Mouse (Mus musculus): Measurements from ENCODE around the gene Gsg1. TPM values are rescaled to one million over a fixed set of nuclear protein-coding genes. Genes with fewer than 3 reads are reported as not detected.
A peak's percentile ranks its signal among the peaks of the same experiment; 100 is the strongest.

The Gsg1 gene
- polyA plus RNA-seq, 1 experiment from 2014 or later, result 0.32 TPM

GRCm38 (mm10) chr6:135228465-135228941 is 25.6 kb downstream of the Gsg1 start:
- Histone ChIP-seq H3K36me3 (ENCODE audit: control insufficient read depth, insufficient read depth) (peaks cover 20% of the 10 kb centered on the region), H3K4me2 (ENCODE audit: low read length) (no peak overlapping the region), H3K9me3 (ENCODE audit: control insufficient read depth, low read length) (no peaks in the 10 kb centered on the region), H3K4me1 (replicated peaks; ENCODE audit: control insufficient read depth, insufficient read depth, low read length) (peaks cover 5% of the 10 kb centered on the region), H3K27me3 (replicated peaks; ENCODE audit: control insufficient read depth, insufficient read depth, low read length) (no peaks in the 10 kb centered on the region), H3K27ac (ENCODE audit: low read length) (no peak overlapping the region), H3K9ac (replicated peaks; ENCODE audit: low read depth, low read length) (no peak overlapping the region), H3K4me3 (replicated peaks; ENCODE audit: low read length) (no peak overlapping the region)
- 44% methylated on average over 10 of the region's 10 CpGs for WGBS
- no peak for ATAC-seq

GRCm38 (mm10) chr6:135223786-135224416 is 30.2 kb downstream of the Gsg1 start:
- WGBS, result 67% methylated on average over 6 of the region's 6 CpGs
- peaks cover 8% of the 10 kb centered on the region for H3K4me1 ChIP-seq (replicated peaks; ENCODE audit: control insufficient read depth, insufficient read depth, low read length)
- no peaks in the 10 kb centered on the region for H3K27me3 ChIP-seq (replicated peaks; ENCODE audit: control insufficient read depth, insufficient read depth, low read length)
- H3K4me3 ChIP-seq (replicated peaks; ENCODE audit: low read length), result no peak overlapping the region
- H3K4me2 ChIP-seq (ENCODE audit: low read length), result no peak overlapping the region
- no peak overlapping the region for H3K9ac ChIP-seq (replicated peaks; ENCODE audit: low read depth, low read length)
- peak overlapping the region; percentile 31; the same call in 1 of the 2 replicates for H3K27ac ChIP-seq (ENCODE audit: low read length)
- no peaks in the 10 kb centered on the region for H3K9me3 ChIP-seq (ENCODE audit: control insufficient read depth, low read length)
- ATAC-seq, result peak; percentile 90
- peaks cover 9% of the 10 kb centered on the region for H3K36me3 ChIP-seq (ENCODE audit: control insufficient read depth, insufficient read depth)

GRCm38 (mm10) chr6:135219916-135220315 is 34.2 kb downstream of the Gsg1 start:
- WGBS, result 78% methylated on average over 5 of the region's 5 CpGs
- no peak for ATAC-seq
- H3K27ac ChIP-seq (ENCODE audit: low read length), result no peak overlapping the region
- H3K27me3 ChIP-seq (replicated peaks; ENCODE audit: control insufficient read depth, insufficient read depth, low read length), result no peaks in the 10 kb centered on the region
- no peak overlapping the region for H3K4me2 ChIP-seq (ENCODE audit: low read length)
- H3K9me3 ChIP-seq (ENCODE audit: control insufficient read depth, low read length), result no peaks in the 10 kb centered on the region
- H3K4me1 ChIP-seq (replicated peaks; ENCODE audit: control insufficient read depth, insufficient read depth, low read length), result peaks cover 8% of the 10 kb centered on the region
- H3K4me3 ChIP-seq (replicated peaks; ENCODE audit: low read length), result no peak overlapping the region
- H3K36me3 ChIP-seq (ENCODE audit: control insufficient read depth, insufficient read depth), result peaks cover 7% of the 10 kb centered on the region
- no peak overlapping the region for H3K9ac ChIP-seq (replicated peaks; ENCODE audit: low read depth, low read length)

GRCm38 (mm10) chr6:135218330-135218729 is 35.8 kb downstream of the Gsg1 start:
- H3K4me1 ChIP-seq (replicated peaks; ENCODE audit: control insufficient read depth, insufficient read depth, low read length), result peaks cover 2% of the 10 kb centered on the region; the same call in 1 of the 2 replicates
- ATAC-seq, result no peak
- H3K27ac ChIP-seq (ENCODE audit: low read length), result no peak overlapping the region
- no peaks in the 10 kb centered on the region for H3K27me3 ChIP-seq (replicated peaks; ENCODE audit: control insufficient read depth, insufficient read depth, low read length)
- peaks cover 10% of the 10 kb centered on the region for H3K36me3 ChIP-seq (ENCODE audit: control insufficient read depth, insufficient read depth)
- no peaks in the 10 kb centered on the region for H3K9me3 ChIP-seq (ENCODE audit: control insufficient read depth, low read length)
- H3K4me2 ChIP-seq (ENCODE audit: low read length), result no peak overlapping the region
- no peak overlapping the region for H3K9ac ChIP-seq (replicated peaks; ENCODE audit: low read depth, low read length)
- H3K4me3 ChIP-seq (replicated peaks; ENCODE audit: low read length), result no peak overlapping the region
- WGBS, result 90% methylated on average over 8 of the region's 8 CpGs

- Histone ChIP-seq H3K4me1 (replicated peaks; ENCODE audit: control insufficient read depth, insufficient read depth, low read length) (no peaks in the 10 kb centered on the region), H3K36me3 (ENCODE audit: control insufficient read depth, insufficient read depth) (peaks cover 4% of the 10 kb centered on the region), H3K4me2 (ENCODE audit: low read length) (no peak overlapping the region), H3K27me3 (replicated peaks; ENCODE audit: control insufficient read depth, insufficient read depth, low read length) (no peaks in the 10 kb centered on the region), H3K9ac (replicated peaks; ENCODE audit: low read depth, low read length) (no peak overlapping the region), H3K27ac (ENCODE audit: low read length) (no peak overlapping the region), H3K9me3 (ENCODE audit: control insufficient read depth, low read length) (no peaks in the 10 kb centered on the region), H3K4me3 (replicated peaks; ENCODE audit: low read length) (no peak overlapping the region)
- 67% methylated on average over 2 of the region's 2 CpGs for WGBS
- ATAC-seq, result no peak
These were observed 41.5 kb downstream of the Gsg1 start for GRCm38 (mm10) chr6:135212666-135213065.

- H3K9me3 ChIP-seq (ENCODE audit: control insufficient read depth, low read length), result no peaks in the 10 kb centered on the region
- no peak overlapping the region for H3K4me2 ChIP-seq (ENCODE audit: low read length)
- no peak overlapping the region for H3K27ac ChIP-seq (ENCODE audit: low read length)
- no peaks in the 10 kb centered on the region for H3K27me3 ChIP-seq (replicated peaks; ENCODE audit: control insufficient read depth, insufficient read depth, low read length)
- no peak for ATAC-seq
- no peak overlapping the region for H3K9ac ChIP-seq (replicated peaks; ENCODE audit: low read depth, low read length)
- peaks cover 3% of the 10 kb centered on the region for H3K36me3 ChIP-seq (ENCODE audit: control insufficient read depth, insufficient read depth)
- no peaks in the 10 kb centered on the region for H3K4me1 ChIP-seq (replicated peaks; ENCODE audit: control insufficient read depth, insufficient read depth, low read length)
- WGBS, result 81% methylated on average over 7 of the region's 7 CpGs
- H3K4me3 ChIP-seq (replicated peaks; ENCODE audit: low read length), result no peak overlapping the region
These were observed 43.0 kb downstream of the Gsg1 start for GRCm38 (mm10) chr6:135211169-135211568.

GRCm38 (mm10) chr6:135206909-135207308 is 47.2 kb downstream of the Gsg1 start:
- Histone ChIP-seq H3K36me3 (ENCODE audit: control insufficient read depth, insufficient read depth) (no peaks in the 10 kb centered on the region), H3K4me1 (replicated peaks; ENCODE audit: control insufficient read depth, insufficient read depth, low read length) (peaks cover 3% of the 10 kb centered on the region; the same call in 1 of the 2 replicates), H3K4me3 (replicated peaks; ENCODE audit: low read length) (no peak overlapping the region), H3K27ac (ENCODE audit: low read length) (peak overlapping the region; percentile 20; the same call in 1 of the 2 replicates), H3K4me2 (ENCODE audit: low read length) (no peak overlapping the region), H3K9ac (replicated peaks; ENCODE audit: low read depth, low read length) (no peak overlapping the region), H3K9me3 (ENCODE audit: control insufficient read depth, low read length) (no peaks in the 10 kb centered on the region), H3K27me3 (replicated peaks; ENCODE audit: control insufficient read depth, insufficient read depth, low read length) (no peaks in the 10 kb centered on the region)
- peak; percentile 66 for ATAC-seq
- WGBS, result 18% methylated on average over 8 of the region's 8 CpGs

GRCm38 (mm10) chr6:135205802-135206201 is 48.3 kb downstream of the Gsg1 start:
- Histone ChIP-seq H3K4me2 (ENCODE audit: low read length) (no peak overlapping the region), H3K9ac (replicated peaks; ENCODE audit: low read depth, low read length) (no peak overlapping the region), H3K27me3 (replicated peaks; ENCODE audit: control insufficient read depth, insufficient read depth, low read length) (no peaks in the 10 kb centered on the region), H3K36me3 (ENCODE audit: control insufficient read depth, insufficient read depth) (no peaks in the 10 kb centered on the region), H3K27ac (ENCODE audit: low read length) (no peak overlapping the region), H3K4me1 (replicated peaks; ENCODE audit: control insufficient read depth, insufficient read depth, low read length) (peaks cover 3% of the 10 kb centered on the region; the same call in 1 of the 2 replicates), H3K9me3 (ENCODE audit: control insufficient read depth, low read length) (no peaks in the 10 kb centered on the region), H3K4me3 (replicated peaks; ENCODE audit: low read length) (no peak overlapping the region)
- WGBS, result 90% methylated on average over 4 of the region's 4 CpGs
- no peak for ATAC-seq

GRCm38 (mm10) chr6:135204869-135205268 is 49.3 kb downstream of the Gsg1 start:
- 71% methylated on average over 4 of the region's 4 CpGs for WGBS

More at GRCm38 (mm10) chr6:135204869-135205268, 49.3 kb downstream of the Gsg1 start:
- no peaks in the 10 kb centered on the region for H3K27me3 ChIP-seq (replicated peaks; ENCODE audit: control insufficient read depth, insufficient read depth, low read length)
- no peak overlapping the region for H3K9ac ChIP-seq (replicated peaks; ENCODE audit: low read depth, low read length)
- H3K36me3 ChIP-seq (ENCODE audit: control insufficient read depth, insufficient read depth), result no peaks in the 10 kb centered on the region
- H3K4me2 ChIP-seq (ENCODE audit: low read length), result no peak overlapping the region
- ATAC-seq, result no peak
- H3K4me1 ChIP-seq (replicated peaks; ENCODE audit: control insufficient read depth, insufficient read depth, low read length), result peaks cover 7% of the 10 kb centered on the region
- no peak overlapping the region for H3K4me3 ChIP-seq (replicated peaks; ENCODE audit: low read length)
- no peak overlapping the region for H3K27ac ChIP-seq (ENCODE audit: low read length)
- H3K9me3 ChIP-seq (ENCODE audit: control insufficient read depth, low read length), result no peaks in the 10 kb centered on the region
